Mouse (Mus musculus) cerebral cortex, adult 2 months (tissue): ENCODE measurements around the gene Scgb1a1.

Experiments used
- WGBS: fragments of 180-500 bp; shearing (Covaris S2); methylation state at CpG from one replicate; pipeline ENCODE4 v1.1.7; 2018; 5-methylcytosine and 5-hydroxymethylcytosine counted together

Gene Scgb1a1

DNA sequence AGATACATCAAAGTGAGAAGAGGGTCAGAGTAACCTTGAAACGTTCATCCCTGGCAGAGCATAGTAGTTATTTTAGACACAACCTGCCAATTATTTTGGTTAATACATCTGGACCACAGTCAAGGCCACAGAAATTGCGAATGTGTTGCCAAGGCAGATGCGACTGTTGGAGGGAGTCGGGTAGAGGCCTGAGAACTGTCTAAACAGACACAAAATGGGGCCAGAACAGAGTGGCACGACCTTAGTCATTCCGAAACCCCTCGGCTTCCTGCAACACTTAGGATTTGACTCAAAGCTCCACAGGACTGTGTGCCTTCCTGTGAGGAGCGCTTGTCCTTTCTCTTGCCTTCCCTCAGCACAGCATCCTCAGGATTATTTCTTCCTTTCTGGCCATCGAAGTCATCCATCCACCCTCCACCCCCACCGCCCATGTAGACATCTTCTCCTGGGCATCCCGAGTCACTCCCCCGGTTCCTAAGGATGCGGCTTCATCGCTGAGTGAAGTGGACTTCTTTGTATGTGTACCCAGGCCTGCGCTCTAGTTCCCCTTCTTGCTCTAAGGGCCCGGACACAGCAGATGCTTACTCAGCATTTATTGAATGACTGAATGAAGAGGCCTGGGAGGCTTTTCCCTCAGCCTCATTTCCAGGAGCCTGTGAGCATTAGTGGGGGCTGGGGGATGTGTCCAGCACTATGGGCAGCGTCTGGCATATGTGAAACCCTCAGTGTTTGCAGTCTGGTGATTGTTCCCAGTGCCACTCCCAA, 12.7 kb upstream of the Scgb1a1 start:
- WGBS: 85% methylated on average over 17 of the region's 17 CpGs

- WGBS: 94% methylated on average over 8 of the region's 8 CpGs
Measured at GRCm38 (mm10) chr19:9099751-9100150, 12.0 kb upstream of the Scgb1a1 start.

- WGBS: 58% methylated on average over 13 of the region's 13 CpGs
Measured at GRCm38 (mm10) chr19:9097441-9097840, 9.7 kb upstream of the Scgb1a1 start.

DNA sequence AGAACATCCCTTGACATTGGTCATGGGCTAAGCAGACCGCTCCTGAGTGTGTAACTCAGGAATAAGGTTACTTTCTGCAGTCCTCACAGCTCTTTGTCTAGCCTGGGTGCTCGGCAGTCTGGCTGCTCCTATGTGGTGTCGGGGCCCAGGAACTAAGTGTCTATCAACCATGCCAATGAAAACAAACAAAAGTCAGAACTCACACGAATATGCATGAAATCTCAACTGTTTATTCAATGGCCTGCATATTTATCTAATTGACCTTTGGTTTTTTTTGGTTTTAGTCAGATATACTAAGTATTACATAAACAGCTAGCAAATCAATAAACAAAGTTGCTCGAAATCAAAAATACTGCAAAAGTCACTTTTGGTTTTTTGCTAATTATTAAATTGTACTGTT, 7.4 kb upstream of the Scgb1a1 start:
- WGBS: 82% methylated on average over 5 of the region's 5 CpGs

DNA sequence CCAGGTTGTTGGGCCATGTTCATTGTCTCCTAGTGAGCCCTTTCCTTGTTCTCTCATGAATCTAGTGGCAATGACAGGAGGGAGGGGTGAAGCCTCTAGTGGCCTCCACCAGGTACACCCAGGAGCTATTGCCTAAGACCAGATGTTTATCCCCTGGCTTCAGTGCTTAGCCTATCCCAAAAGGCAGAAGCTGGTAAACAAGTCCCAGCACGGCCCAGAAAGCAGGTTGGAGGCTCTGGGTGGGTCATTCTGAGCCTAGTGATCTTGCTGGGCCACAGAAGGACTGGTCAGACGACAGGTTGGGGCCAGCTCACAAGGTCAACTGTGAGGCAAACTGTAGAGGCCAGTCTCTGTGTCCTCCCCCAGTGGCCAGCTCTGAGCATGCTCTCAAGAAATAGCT, 3.0 kb upstream of the Scgb1a1 start:
- 72% methylated on average over 2 of the region's 2 CpGs for WGBS

DNA sequence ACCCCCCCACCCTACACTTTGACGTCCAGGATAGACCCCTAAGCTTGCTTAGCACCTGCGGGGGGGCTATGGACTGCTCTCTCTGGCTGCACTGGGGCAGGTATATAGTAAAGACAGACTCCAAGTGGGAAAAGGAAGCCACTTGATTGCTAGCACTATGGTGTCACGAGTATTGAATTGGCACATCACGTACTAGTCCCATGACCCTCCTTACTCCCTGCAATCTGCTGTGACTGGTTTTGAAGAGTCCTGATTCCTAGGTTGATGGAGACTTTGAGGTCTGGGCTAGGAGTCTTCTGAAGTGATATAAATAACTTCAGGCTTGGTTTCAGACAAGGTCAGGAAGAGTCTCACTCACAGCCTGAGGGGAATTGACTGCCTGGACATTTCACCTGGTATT, 2.4 kb upstream of the Scgb1a1 start:
- 76% methylated on average over 4 of the region's 4 CpGs for WGBS

DNA sequence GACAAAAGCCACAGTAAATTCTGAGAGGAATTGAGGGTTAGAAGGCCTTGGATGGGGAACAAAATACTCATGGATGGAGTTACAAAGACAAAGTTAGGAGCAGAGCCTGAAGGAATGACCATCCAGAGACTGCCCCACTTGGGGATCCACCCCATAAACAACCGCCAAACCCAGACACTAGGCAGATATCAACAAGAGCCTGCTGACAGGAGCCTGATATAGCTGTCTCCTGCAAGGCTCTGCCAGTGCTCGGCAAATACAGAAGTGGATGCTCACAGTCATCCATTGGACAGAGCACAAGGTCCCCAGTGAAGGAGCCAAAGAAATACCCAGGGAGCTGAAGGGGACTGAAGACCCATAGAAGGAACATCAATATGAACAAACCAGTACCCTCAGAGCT, 3.9 kb downstream of the Scgb1a1 start:
- 91% methylated on average over 2 of the region's 2 CpGs for WGBS

DNA sequence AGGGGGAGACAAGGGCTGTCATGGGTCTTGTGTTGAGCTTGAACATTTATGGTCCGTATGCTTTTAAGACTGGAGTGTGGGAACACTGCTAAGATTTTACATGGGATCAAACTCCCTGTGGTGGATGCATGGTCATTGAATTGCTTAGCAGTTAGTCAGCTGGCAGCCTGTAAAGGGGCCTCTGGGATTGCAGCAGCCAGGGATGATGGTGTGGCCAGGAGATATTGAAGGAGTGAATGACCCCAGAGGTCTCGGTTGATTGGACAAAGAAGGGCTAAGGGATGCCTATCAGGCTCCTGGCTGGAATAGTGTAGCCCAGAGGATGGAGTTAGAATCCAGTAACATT, 4.8 kb downstream of the Scgb1a1 start:
- WGBS: 96% methylated on average over 2 of the region's 2 CpGs

- WGBS: 17% methylated on average over 23 of the region's 23 CpGs
Measured at GRCm38 (mm10) chr19:9082191-9083009, 5.4 kb downstream of the Scgb1a1 start.

GRCm38 (mm10) chr19:9081311-9082190, 6.2 kb downstream of the Scgb1a1 start:
- 93% methylated on average over 14 of the region's 14 CpGs for WGBS

DNA sequence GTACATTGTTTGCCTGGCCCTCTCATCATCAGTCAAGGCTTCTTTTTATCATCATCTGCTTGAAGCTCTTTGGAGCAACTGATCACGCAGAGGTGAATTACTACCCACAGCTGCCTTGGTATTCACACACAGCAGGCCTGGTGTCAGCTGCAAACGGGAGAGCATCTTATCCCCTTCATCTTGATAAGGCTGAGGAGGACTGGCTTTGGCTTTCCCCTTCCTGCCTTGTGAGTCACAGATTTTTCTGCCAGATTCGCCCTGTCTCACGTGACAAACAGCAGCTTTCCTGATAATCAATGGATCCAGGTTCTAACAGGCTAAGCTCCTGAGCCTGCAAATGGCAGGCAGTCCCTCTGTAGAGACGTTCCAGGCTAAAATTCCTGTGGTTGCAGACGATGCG, 7.8 kb downstream of the Scgb1a1 start:
- WGBS: 78% methylated on average over 7 of the region's 7 CpGs

- 82% methylated on average over 4 of the region's 4 CpGs for WGBS
Measured at GRCm38 (mm10) chr19:9076982-9077660, 10.6 kb downstream of the Scgb1a1 start.

- 86% methylated on average over 3 of the region's 3 CpGs for WGBS
Measured at GRCm38 (mm10) chr19:9076035-9076434, 11.7 kb downstream of the Scgb1a1 start.

DNA sequence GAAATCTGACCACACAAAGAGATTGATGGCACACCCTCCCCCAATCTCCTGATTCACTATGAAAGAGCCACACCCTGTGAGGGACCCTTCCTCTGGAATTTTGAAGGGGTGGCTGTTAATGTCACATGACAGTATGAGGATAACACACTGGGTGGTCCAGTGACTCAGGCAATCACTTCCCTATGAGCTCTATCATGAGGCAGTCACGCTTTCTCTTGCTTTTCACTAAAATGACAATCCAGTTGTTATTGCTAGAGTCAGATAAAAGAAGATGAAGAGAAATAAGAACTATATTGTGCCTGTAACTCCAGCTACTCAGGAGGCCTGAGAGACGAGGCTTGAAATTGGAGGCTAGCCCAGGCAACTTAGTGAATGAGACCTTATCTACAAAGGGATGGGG, 12.2 kb downstream of the Scgb1a1 start:
- 88% methylated on average over 2 of the region's 2 CpGs for WGBS

- WGBS: 80% methylated on average over 4 of the region's 4 CpGs
Measured at GRCm38 (mm10) chr19:9074424-9074823, 13.3 kb downstream of the Scgb1a1 start.

GRCm38 (mm10) chr19:9073776-9074411, 13.9 kb downstream of the Scgb1a1 start:
- 70% methylated on average over 12 of the region's 12 CpGs for WGBS

DNA sequence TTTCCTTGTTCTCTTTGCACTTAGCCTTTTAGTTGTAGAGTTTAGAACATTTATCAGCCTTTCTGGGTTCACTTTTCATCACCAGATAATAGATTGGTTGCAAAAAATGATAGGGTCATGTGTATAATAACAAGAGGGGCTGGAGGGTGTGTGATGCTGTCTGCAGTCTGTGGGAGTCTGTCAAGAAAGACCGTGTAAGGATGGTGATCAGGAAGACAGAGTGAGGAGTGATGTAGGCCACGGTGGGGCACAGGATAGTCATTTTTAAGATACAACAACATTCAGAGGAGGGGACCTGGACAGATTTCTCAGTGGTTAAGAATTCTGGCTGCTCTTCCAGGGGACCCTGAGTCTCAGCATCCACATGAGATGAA, 15.6 kb downstream of the Scgb1a1 start:
- 79% methylated on average over 2 of the region's 2 CpGs for WGBS

GRCm38 (mm10) chr19:9071456-9072156, 16.2 kb downstream of the Scgb1a1 start:
- 38% methylated on average over 7 of the region's 7 CpGs for WGBS

DNA sequence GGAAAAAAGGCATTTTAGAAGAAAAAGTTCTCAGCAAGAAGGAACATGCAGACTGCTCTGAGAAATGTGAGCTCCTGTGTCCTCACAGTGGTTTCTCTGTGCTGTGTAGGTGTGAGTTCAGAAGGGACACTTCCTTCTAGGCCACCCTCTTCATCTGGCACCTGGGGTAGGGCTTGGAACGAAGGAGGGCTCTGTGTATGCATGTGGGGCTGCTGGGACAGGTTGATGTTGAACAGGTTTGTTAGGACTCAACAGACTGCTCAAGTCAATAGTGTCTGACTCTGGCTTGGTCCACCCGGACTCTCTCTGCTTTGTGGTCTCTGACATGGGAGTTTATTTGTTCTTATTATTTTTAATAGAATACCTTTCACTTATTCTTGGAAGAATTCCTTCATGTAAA, 17.4 kb downstream of the Scgb1a1 start:
- 59% methylated on average over 2 of the region's 2 CpGs for WGBS

- 35% methylated on average over 8 of the region's 8 CpGs for WGBS
Measured at GRCm38 (mm10) chr19:9069687-9070307, 18.0 kb downstream of the Scgb1a1 start.
